Mouse (Mus musculus): ENCODE data around the gene Mrpl21.

- no peak for TF ChIP-seq HCFC1 (IDR thresholded peaks at IDR 0.05; ENCODE audit: low read depth, low read length)
- no peak for TF ChIP-seq SIN3A (IDR thresholded peaks at IDR 0.05; ENCODE audit: low read length)
- no peak for TF ChIP-seq MAZ (IDR thresholded peaks at IDR 0.05; ENCODE audit: low read depth, low read length)
- TF ChIP-seq CTCF (IDR thresholded peaks at IDR 0.05 in 2 of 3, conservative IDR thresholded peaks at IDR 0.05 in 1 of 3; ENCODE audit: control insufficient read depth in 1 of 3, insufficient read depth in 1 of 3, low read depth in 2 of 3, low read length in 3 of 3, poor library complexity in 1 of 3, severe bottlenecking in 1 of 3): no peak
- no peak for TF ChIP-seq NELFE (IDR thresholded peaks at IDR 0.05; ENCODE audit: low read depth, low read length)
- no peak for TF ChIP-seq POLR2A (IDR thresholded peaks at IDR 0.05; ENCODE audit: control insufficient read depth in 1 of 2, insufficient read depth in 1 of 2, low read depth in 1 of 2, low read length in 2 of 2, poor library complexity in 1 of 2)
- TF ChIP-seq GATA1 (IDR thresholded peaks at IDR 0.05; ENCODE audit: low read depth, low read length): no peak
These were observed 14.3 kb upstream of the Mrpl21 start for GRCm38 (mm10) chr19:3268218-3268980.
